Mouse (Mus musculus) limb, embryonic 11.5 days (tissue): ENCODE measurements around the gene Cacnb3. TPM values are rescaled to one million over a fixed set of nuclear protein-coding genes. Genes with fewer than 3 reads are reported as not detected.

Source experiments
- ATAC-seq: fragments of 200-750 bp; cut with Nextera tagmentation; 2 replicates; pipeline ENCODE4 v1.8.0; 2017; ENCODE audit warnings: low read depth; ENCODE audit not compliant: insufficient number of reproducible peaks, low FRiP score, low TSS enrichment
- DNase-seq: peaks from one replicate; pipeline ENCODE4 v3.0.0-alpha.2; 2015; ENCODE audit warnings: low spot score
- H3K27ac ChIP-seq: fragments of 300-500 bp; sonication (generic); replicated peaks from 2 replicates; pipeline ENCODE4 v1.5.1; 2014; ENCODE audit warnings: low read depth, mild to moderate bottlenecking, low read length
- H3K27me3 ChIP-seq: fragments of 300-500 bp; sonication (generic); 2 replicates; pipeline ENCODE4 v1.6.1; 2014; ENCODE audit warnings: mild to moderate bottlenecking, low read length, mixed read lengths; ENCODE audit not compliant: control insufficient read depth, insufficient read depth
- H3K36me3 ChIP-seq: fragments of 300-500 bp; sonication (generic); 2 replicates; pipeline ENCODE4 v1.6.1; 2014; ENCODE audit warnings: mild to moderate bottlenecking, low read length, moderate library complexity, mixed read lengths; ENCODE audit not compliant: control insufficient read depth, insufficient read depth
- H3K4me1 ChIP-seq: fragments of 300-500 bp; sonication (generic); 2 replicates; pipeline ENCODE4 v1.6.1; 2014; ENCODE audit warnings: low read length, mixed read lengths; ENCODE audit not compliant: control insufficient read depth, insufficient read depth
- H3K4me2 ChIP-seq: fragments of 300-500 bp; sonication (generic); 2 replicates; pipeline ENCODE4 v1.6.1; 2014; ENCODE audit warnings: low read depth, mild to moderate bottlenecking, moderate library complexity; ENCODE audit not compliant: severe bottlenecking
- H3K4me3 ChIP-seq: fragments of 300-500 bp; sonication (generic); 2 replicates; pipeline ENCODE4 v1.5.1; 2014; ENCODE audit warnings: low read depth, low read length
- H3K9ac ChIP-seq: fragments of 300-500 bp; sonication (generic); 2 replicates; pipeline ENCODE4 v1.6.1; 2014; ENCODE audit warnings: mild to moderate bottlenecking, low read length
- H3K9me3 ChIP-seq: fragments of 300-500 bp; sonication (generic); 2 replicates; pipeline ENCODE4 v1.6.1; 2016; ENCODE audit warnings: low read length; ENCODE audit not compliant: control insufficient read depth
- WGBS: fragments of 180-500 bp; shearing (Covaris S2); extraction: QIAGEN DNeasy Blood & Tissue Kit; methylation state at CpG from one replicate; pipeline ENCODE4 v1.1.7; 2014; 5-methylcytosine and 5-hydroxymethylcytosine counted together
- polyA plus RNA-seq: library from polyadenylated mRNA; unstranded; fragments of >200 nt; fragmentation: Nextera tagmentation; extraction: Ambion mirVana; gene quantifications from 2 replicates; pipeline ENCODE4 v1.2.1, GENCODE M21; 2014

Cacnb3 gene
- polyA plus RNA-seq, 1 experiment from 2014 or later = 23.4 TPM

GRCm38 (mm10) chr15:98647308-98647707 is 16.7 kb downstream of the Cacnb3 start:
- no peaks in the 10 kb centered on the region for H3K4me1 ChIP-seq
- peaks cover 53% of the 10 kb centered on the region for H3K36me3 ChIP-seq
- DNase-seq = no peak
- H3K27ac ChIP-seq = no peak overlapping the region
- H3K27me3 ChIP-seq = no peaks in the 10 kb centered on the region
- ATAC-seq = no peak
- H3K9me3 ChIP-seq = no peaks in the 10 kb centered on the region
- no peak overlapping the region for H3K4me2 ChIP-seq
- no peak overlapping the region for H3K9ac ChIP-seq
- 93% methylated on average over 10 of the region's 10 CpGs for WGBS
- H3K4me3 ChIP-seq = no peak overlapping the region

- 95% methylated on average over 3 of the region's 3 CpGs for WGBS
- Histone ChIP-seq H3K4me1 (no peaks in the 10 kb centered on the region), H3K36me3 (peaks cover 59% of the 10 kb centered on the region), H3K4me3 (no peak overlapping the region), H3K27me3 (no peaks in the 10 kb centered on the region), H3K27ac (no peak overlapping the region), H3K9me3 (no peaks in the 10 kb centered on the region), H3K4me2 (no peak overlapping the region), H3K9ac (no peak overlapping the region)
- no peak for DNase-seq
- no peak for ATAC-seq
These were observed 17.4 kb downstream of the Cacnb3 start for GRCm38 (mm10) chr15:98648071-98648470.

GRCm38 (mm10) chr15:98651431-98651830 is 20.8 kb downstream of the Cacnb3 start:
- H3K9ac ChIP-seq = no peak overlapping the region
- H3K4me3 ChIP-seq = no peak overlapping the region
- no peak for ATAC-seq
- peaks cover 55% of the 10 kb centered on the region for H3K36me3 ChIP-seq
- H3K4me1 ChIP-seq = no peaks in the 10 kb centered on the region
- DNase-seq = no peak
- 93% methylated on average over 15 of the region's 15 CpGs for WGBS
- no peak overlapping the region for H3K27ac ChIP-seq
- no peaks in the 10 kb centered on the region for H3K27me3 ChIP-seq
- H3K4me2 ChIP-seq = no peak overlapping the region
- H3K9me3 ChIP-seq = no peaks in the 10 kb centered on the region

- WGBS = 95% methylated on average over 8 of the region's 8 CpGs
- no peak overlapping the region for H3K27ac ChIP-seq
- H3K9ac ChIP-seq = no peak overlapping the region
- DNase-seq (no peak), ATAC-seq (no peak)
- H3K4me2 ChIP-seq = no peak overlapping the region
- peaks cover 52% of the 10 kb centered on the region for H3K36me3 ChIP-seq
- H3K4me1 ChIP-seq = no peaks in the 10 kb centered on the region
- H3K9me3 ChIP-seq = no peaks in the 10 kb centered on the region
- H3K27me3 ChIP-seq = no peaks in the 10 kb centered on the region
- no peak overlapping the region for H3K4me3 ChIP-seq
These were observed 21.5 kb downstream of the Cacnb3 start for GRCm38 (mm10) chr15:98652174-98652573.

GRCm38 (mm10) chr15:98656982-98657751 is 26.5 kb downstream of the Cacnb3 start:
- no peaks in the 10 kb centered on the region for H3K27me3 ChIP-seq
- DNase-seq (no peak), ATAC-seq (no peak)
- no peaks in the 10 kb centered on the region for H3K4me1 ChIP-seq
- no peak overlapping the region for H3K4me3 ChIP-seq
- H3K9me3 ChIP-seq = no peaks in the 10 kb centered on the region
- WGBS = 87% methylated on average over 15 of the region's 15 CpGs
- H3K4me2 ChIP-seq = no peak overlapping the region
- H3K27ac ChIP-seq = no peak overlapping the region
- H3K36me3 ChIP-seq = peaks cover 41% of the 10 kb centered on the region
- no peak overlapping the region for H3K9ac ChIP-seq

DNA sequence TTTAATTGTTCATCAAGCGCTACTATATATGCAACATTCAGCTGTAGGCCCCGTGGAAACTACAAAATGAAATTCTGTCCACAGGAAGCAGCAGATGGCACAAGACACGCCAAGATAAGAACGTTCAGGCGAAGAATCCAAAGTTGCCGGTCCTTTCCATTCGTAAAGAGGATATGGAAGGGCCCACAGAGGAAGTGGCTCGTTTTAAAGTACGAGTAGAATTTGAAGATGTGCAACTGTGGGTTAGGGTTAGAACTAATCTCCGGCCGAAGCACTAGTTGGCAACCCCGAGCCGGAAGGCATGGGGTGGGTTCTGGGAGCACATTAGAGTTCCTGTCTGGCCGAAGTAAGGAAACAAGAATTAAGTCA is 31.5 kb downstream of the Cacnb3 start:
- H3K27me3 ChIP-seq = no peaks in the 10 kb centered on the region
- H3K4me2 ChIP-seq = peak overlapping the region; percentile 57
- no peaks in the 10 kb centered on the region for H3K9me3 ChIP-seq
- ATAC-seq (no peak), DNase-seq (no peak)
- peak overlapping the region; percentile 94 for H3K9ac ChIP-seq
- peak overlapping the region; percentile 76 for H3K27ac ChIP-seq
- under 1% methylated on average over 14 of the region's 14 CpGs for WGBS
- peaks cover 18% of the 10 kb centered on the region for H3K36me3 ChIP-seq
- H3K4me3 ChIP-seq = peak overlapping the region; percentile 86
- H3K4me1 ChIP-seq = no peaks in the 10 kb centered on the region

DNA sequence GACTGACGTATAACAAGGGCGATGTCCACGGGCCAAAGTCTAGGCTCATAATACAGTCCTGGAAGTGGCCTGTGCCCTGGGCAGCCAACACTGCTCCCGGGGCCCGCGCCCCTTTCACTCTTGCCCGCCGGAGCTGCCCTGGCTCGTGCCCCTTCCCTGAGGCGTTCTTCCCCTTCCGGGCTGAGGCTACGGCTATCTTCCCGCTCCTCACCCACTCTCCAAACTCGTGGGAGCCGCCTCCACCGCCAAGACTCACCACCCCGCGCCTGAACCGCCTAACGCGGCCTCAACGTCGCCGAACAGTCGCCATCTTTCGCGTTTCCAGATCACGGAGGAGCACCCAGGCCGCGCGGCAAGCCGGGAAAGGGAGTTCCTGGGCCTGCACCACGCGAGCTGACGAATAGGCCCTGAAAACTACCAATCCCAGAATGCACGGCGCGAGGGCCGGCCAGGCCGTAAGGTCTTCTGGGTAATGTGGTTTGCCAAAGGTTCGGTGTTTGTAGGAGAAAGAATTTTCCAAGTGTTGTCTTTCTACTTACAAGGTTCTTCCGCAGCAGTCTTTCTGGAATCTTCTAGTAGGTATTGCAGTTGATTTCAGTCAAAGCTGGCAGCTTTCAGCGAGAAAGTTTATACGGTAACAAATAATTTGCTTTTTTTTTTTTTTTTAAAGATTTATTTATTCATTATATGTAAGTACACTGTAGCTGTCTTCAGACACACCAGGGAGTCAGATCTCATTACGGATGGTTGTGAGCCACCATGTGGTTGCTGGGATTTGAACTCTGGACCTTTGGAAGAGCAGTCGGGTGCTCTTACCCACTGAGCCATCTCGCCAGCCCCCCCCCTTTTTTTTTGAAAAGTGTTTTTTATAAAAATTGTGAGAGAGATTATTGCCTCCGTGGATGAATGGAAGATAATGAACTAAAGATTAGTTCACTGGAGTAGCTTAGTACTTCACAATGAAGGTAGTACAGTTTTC is 32.2 kb downstream of the Cacnb3 start, which contains the start of gene Ddx23:
Gene Ddx23, minus strand, starts transcription at position 328 of the 979 bp plus-strand sequence.
- peak within 1 kb of the TSS; percentile 76 for H3K27ac ChIP-seq
- H3K4me1 ChIP-seq = no peaks in the 10 kb centered on the region
- H3K9ac ChIP-seq = peak within 1 kb of the TSS; percentile 94
- H3K4me3 ChIP-seq = peak within 1 kb of the TSS; percentile 86
- peak within 1 kb of the TSS; percentile 57 for H3K4me2 ChIP-seq
- H3K36me3 ChIP-seq = peaks cover 11% of the 10 kb centered on the region
- no peaks in the 10 kb centered on the region for H3K27me3 ChIP-seq
- 5% methylated on average over 47 of the region's 48 CpGs for WGBS
- DNase-seq (peak; percentile 98), ATAC-seq (peak; percentile 93)
- no peaks in the 10 kb centered on the region for H3K9me3 ChIP-seq

GRCm38 (mm10) chr15:98664042-98664907 is 33.6 kb downstream of the Cacnb3 start:
- Histone ChIP-seq H3K27ac (no peak overlapping the region), H3K9me3 (no peaks in the 10 kb centered on the region), H3K27me3 (no peaks in the 10 kb centered on the region), H3K36me3 (peaks cover 3% of the 10 kb centered on the region; the same call in 1 of the 2 replicates), H3K9ac (no peak overlapping the region), H3K4me1 (no peaks in the 10 kb centered on the region), H3K4me3 (no peak overlapping the region), H3K4me2 (no peak overlapping the region)
- DNase-seq (no peak), ATAC-seq (no peak)
- WGBS = 82% methylated on average over 11 of the region's 11 CpGs
